Mouse (Mus musculus): ENCODE results near the gene Cox4i1.

DNA sequence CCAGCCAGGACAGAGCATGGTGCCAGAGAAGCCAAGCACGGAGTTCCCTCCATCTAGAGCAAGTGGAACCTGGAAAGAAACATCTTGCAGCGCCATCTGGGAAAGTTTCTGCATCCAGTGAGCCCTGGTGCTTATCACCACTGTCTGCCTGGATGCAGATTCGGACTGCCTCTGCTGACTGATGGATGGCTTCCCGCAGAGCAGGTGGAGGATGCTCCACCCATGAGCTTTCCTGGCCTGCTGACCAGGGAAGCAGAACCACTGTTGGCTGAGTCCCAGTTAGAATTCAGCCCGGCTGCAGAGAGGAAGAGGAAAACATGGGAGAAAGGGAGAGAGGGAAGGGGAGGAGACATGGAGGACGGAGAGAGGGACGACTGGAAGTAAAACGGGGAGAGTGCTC, 19.8 kb downstream of the Cox4i1 start:
- TF ChIP-seq POLR2A (IDR thresholded peaks at IDR 0.05; ENCODE audit: insufficient read depth, low read depth, low read length) (no peak), CTCF (IDR thresholded peaks at IDR 0.05; ENCODE audit: insufficient read depth, low read depth, low read length) (no peak)

All from olfactory bulb, adult 2 months (tissue).